Mouse (Mus musculus) limb, embryonic 13.5 days (tissue): ENCODE measurements at regions not wholly inside any gene's neighbourhood (a gene's known extent, or its start where the extent isn't known, plus 50 kb on each side); places are given as distances from the start of the nearest gene placed in this dataset.

Source experiments
- ATAC-seq: fragments of 200-750 bp; cut with Nextera tagmentation; 2 replicates; pipeline ENCODE4 v1.8.0; 2017; ENCODE audit warnings: low read depth, moderate number of reproducible peaks, moderate TSS enrichment; ENCODE audit not compliant: low FRiP score
- H3K27ac ChIP-seq: fragments of 300-500 bp; sonication (generic); 2 replicates; pipeline ENCODE4 v1.5.1; 2015; ENCODE audit warnings: inconsistent platforms, mild to moderate bottlenecking, moderate library complexity
- H3K27me3 ChIP-seq: fragments of 300-500 bp; sonication (generic); 2 replicates; pipeline ENCODE4 v1.6.1; 2015; ENCODE audit warnings: mild to moderate bottlenecking, inconsistent platforms
- H3K36me3 ChIP-seq: fragments of 300-500 bp; sonication (generic); 2 replicates; pipeline ENCODE4 v1.6.1; 2015; ENCODE audit warnings: inconsistent platforms, mild to moderate bottlenecking, moderate library complexity
- H3K4me1 ChIP-seq: fragments of 300-500 bp; sonication (generic); 2 replicates; pipeline ENCODE4 v1.6.1; 2015; ENCODE audit warnings: inconsistent platforms
- H3K4me2 ChIP-seq: fragments of 300-500 bp; sonication (generic); replicated peaks from 2 replicates; pipeline ENCODE4 v1.6.1; 2015; ENCODE audit warnings: inconsistent platforms, mild to moderate bottlenecking, moderate library complexity
- H3K4me3 ChIP-seq: fragments of 300-500 bp; sonication (generic); 2 replicates; pipeline ENCODE4 v1.5.1; 2015; ENCODE audit warnings: moderate library complexity, mild to moderate bottlenecking, inconsistent platforms
- H3K9ac ChIP-seq: fragments of 300-500 bp; sonication (generic); 2 replicates; pipeline ENCODE4 v1.6.1; 2015; ENCODE audit warnings: mild to moderate bottlenecking, inconsistent platforms
- H3K9me3 ChIP-seq: fragments of 300-500 bp; sonication (generic); 2 replicates; pipeline ENCODE4 v1.6.1; 2016; ENCODE audit warnings: inconsistent platforms
- WGBS: fragments of 180-500 bp; shearing (Covaris S2); methylation state at CpG from one replicate; pipeline ENCODE4 v1.1.7; 2015; 5-methylcytosine and 5-hydroxymethylcytosine counted together

DNA sequence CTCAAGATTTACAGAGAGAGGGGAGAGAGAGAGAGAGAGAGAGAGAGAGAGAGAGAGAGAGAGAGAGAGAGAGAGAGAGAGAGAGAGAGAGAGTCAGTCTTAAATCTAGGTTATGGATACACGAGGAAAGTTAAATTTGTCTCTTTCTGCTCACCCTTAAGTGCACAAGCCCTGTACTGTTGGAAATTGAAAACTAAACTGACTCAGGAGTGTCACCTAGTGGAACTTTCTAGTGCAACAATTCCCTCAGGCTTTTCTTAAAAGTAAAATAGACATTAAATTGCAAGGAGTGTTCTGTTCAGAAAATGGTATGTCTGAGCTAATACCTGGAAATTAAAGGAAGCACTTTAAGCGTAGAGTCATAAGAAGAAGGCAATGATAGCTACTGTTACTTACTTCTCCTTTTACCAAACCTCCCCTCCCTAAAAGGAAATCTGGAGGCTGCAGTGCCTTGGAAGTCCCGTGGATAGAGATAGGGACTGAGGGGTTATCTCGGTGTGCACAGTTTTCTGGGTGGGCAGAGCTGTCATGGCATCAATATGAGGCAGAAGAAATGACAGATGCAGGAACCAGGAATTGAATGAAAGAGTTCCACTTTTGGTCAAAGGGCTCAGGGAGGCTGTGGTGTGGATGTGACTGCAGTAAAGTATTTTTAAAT, 193.3 kb downstream of the Alx1 start:
- 48% methylated on average over 4 of the region's 4 CpGs for WGBS
- Histone ChIP-seq H3K4me1 (no peaks in the 10 kb centered on the region), H3K4me2 (no peak overlapping the region), H3K4me3 (no peak overlapping the region), H3K9me3 (no peaks in the 10 kb centered on the region), H3K27me3 (no peaks in the 10 kb centered on the region), H3K27ac (no peak overlapping the region), H3K36me3 (no peaks in the 10 kb centered on the region), H3K9ac (no peak overlapping the region)
- no peak for ATAC-seq

DNA sequence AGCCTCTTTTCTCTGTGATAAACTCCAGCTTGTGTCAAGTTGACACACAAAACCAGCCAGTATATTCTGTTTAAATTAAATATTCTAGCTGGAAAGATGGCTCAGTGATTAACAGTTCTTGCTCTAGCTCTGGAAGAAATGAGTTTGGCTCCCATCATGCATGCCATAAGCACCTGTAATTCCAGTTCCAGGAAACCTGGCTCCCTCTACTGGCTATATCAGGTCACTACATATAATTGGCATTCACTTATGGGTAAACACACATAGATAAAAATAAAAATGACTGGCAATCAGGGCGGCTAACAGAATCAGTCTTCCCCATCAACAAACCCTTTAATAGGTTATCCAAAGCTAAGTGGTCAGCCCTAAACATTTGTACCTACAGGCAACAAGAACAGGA, 194.2 kb downstream of the Alx1 start:
- Histone ChIP-seq H3K4me3 (no peak overlapping the region), H3K4me2 (no peak overlapping the region), H3K4me1 (no peaks in the 10 kb centered on the region), H3K27ac (no peak overlapping the region), H3K36me3 (no peaks in the 10 kb centered on the region), H3K9ac (no peak overlapping the region), H3K9me3 (no peaks in the 10 kb centered on the region), H3K27me3 (no peaks in the 10 kb centered on the region)
- 37% methylated on average over 1 of the region's 1 CpGs for WGBS
- no peak for ATAC-seq

DNA sequence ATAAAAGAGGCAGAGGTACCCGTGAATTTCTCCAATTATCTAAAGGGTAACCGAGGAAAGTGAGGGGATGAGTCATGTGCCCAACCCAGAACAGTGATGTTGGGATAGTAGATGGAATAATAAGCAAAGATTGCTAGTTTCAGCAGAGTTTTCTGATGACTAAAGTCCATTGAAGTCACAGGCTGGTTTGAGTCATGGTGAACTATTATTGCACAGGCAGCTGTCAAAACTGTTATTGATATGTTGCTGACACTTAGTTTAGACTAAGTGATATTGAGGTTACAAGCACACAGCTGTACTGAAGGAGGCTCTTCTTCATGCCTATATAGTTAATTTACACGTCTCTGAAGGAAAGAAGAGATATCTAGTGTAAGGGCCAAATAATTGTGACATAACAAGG, 200.4 kb downstream of the Alx1 start:
- Histone ChIP-seq H3K9me3 (no peaks in the 10 kb centered on the region), H3K4me2 (no peak overlapping the region), H3K9ac (no peak overlapping the region), H3K27ac (no peak overlapping the region), H3K4me1 (no peaks in the 10 kb centered on the region), H3K27me3 (no peaks in the 10 kb centered on the region), H3K36me3 (no peaks in the 10 kb centered on the region), H3K4me3 (no peak overlapping the region)
- 65% methylated on average over 3 of the region's 3 CpGs for WGBS
- no peak for ATAC-seq

DNA sequence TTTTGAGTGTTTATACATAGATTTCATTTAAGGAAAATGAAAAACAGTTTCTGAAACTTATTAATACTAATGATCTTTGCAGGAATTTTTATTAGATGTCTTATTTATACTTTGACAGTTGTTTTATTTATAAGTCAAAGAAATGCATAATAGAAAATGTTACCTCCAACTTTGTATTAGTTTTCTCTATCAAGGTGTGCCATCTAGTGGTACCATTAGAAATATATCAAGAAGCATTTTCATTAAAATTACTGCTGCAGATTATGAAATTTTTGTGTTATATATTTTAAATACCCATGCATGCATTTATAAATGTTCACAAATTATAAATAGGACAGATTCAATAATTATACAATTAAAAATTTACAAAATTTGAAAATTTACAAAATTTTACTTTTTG, 206.6 kb downstream of the Alx1 start:
- Histone ChIP-seq H3K27ac (no peak overlapping the region), H3K4me2 (no peak overlapping the region), H3K9ac (no peak overlapping the region), H3K9me3 (no peaks in the 10 kb centered on the region), H3K36me3 (no peaks in the 10 kb centered on the region), H3K27me3 (no peaks in the 10 kb centered on the region), H3K4me3 (no peak overlapping the region), H3K4me1 (no peaks in the 10 kb centered on the region)
- ATAC-seq: no peak

DNA sequence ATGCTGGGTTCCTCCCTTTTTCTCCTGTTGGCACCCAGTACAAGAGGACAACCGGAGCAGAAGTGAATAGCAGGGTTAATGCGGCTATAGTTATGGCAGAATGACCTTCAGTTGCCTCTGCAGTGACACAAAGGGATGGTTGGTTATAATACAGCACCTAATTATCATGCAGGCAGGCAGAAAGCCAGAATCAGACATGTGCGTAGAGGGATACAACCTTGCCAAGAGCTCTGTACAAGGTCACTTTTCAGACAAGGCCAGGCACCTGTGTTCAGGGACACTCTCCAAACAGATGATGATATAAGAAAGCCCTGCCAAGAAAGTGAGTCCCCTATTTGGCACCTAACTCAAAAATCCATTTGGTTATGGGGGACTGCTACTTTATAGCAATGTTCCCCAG, 228.6 kb downstream of the Alx1 start:
- Histone ChIP-seq H3K4me2 (no peak overlapping the region), H3K27me3 (no peaks in the 10 kb centered on the region), H3K27ac (no peak overlapping the region), H3K4me3 (no peak overlapping the region), H3K9ac (no peak overlapping the region), H3K4me1 (no peaks in the 10 kb centered on the region), H3K9me3 (no peaks in the 10 kb centered on the region), H3K36me3 (no peaks in the 10 kb centered on the region)
- 84% methylated on average over 3 of the region's 3 CpGs for WGBS
- ATAC-seq: no peak

DNA sequence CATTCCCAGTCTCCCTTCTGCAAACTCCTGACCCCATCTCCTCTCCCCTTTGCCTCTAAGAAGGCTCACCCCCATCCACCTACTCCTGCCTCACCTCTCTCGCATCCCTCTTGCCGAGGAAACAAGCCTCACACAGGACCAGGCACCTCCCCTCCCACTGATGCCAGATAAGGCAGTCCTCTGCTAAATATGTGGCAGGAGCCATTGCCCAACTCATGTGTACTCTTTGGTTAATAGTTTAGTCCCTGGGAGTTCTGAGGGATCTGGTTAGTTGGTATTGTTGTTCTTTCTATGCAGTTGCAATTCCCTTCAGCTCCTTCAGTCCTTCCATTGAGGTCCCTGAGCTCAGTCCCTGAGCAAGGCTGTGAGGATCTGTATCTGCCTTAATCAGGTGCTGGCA, 250.8 kb downstream of the Alx1 start:
- 84% methylated on average over 2 of the region's 2 CpGs for WGBS
- Histone ChIP-seq H3K4me1 (no peaks in the 10 kb centered on the region), H3K4me3 (no peak overlapping the region), H3K27me3 (no peaks in the 10 kb centered on the region), H3K4me2 (no peak overlapping the region), H3K9me3 (no peaks in the 10 kb centered on the region), H3K27ac (no peak overlapping the region), H3K9ac (no peak overlapping the region), H3K36me3 (no peaks in the 10 kb centered on the region)
- ATAC-seq: no peak

DNA sequence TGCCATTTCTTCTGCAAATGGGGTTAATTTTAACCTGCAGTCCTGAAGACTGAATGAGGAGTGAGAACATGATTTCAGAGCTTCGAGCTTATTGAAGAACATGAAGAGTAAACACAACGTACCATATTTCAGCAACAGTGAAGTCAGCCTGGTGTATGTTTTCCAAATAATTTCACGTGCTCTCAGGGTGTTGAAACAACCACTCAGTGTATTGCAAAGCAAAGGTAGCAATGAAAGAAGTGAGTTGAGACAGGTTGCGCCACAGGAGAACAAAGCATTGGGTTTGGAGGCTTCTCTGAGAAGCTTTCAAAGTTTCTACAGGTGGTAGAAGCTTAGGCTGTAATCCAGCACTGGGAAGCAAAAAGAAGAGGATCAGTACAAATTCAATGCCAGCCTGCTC, 251.7 kb downstream of the Rassf9 start:
- no peak overlapping the region for H3K27ac ChIP-seq
- H3K4me2 ChIP-seq: no peak overlapping the region
- H3K9me3 ChIP-seq: no peaks in the 10 kb centered on the region
- no peaks in the 10 kb centered on the region for H3K4me1 ChIP-seq
- H3K9ac ChIP-seq: no peak overlapping the region
- H3K36me3 ChIP-seq: no peaks in the 10 kb centered on the region
- H3K4me3 ChIP-seq: no peak overlapping the region
- no peak for ATAC-seq
- WGBS: 86% methylated on average over 4 of the region's 4 CpGs
- H3K27me3 ChIP-seq: no peaks in the 10 kb centered on the region; the same call in 1 of the 2 replicates

DNA sequence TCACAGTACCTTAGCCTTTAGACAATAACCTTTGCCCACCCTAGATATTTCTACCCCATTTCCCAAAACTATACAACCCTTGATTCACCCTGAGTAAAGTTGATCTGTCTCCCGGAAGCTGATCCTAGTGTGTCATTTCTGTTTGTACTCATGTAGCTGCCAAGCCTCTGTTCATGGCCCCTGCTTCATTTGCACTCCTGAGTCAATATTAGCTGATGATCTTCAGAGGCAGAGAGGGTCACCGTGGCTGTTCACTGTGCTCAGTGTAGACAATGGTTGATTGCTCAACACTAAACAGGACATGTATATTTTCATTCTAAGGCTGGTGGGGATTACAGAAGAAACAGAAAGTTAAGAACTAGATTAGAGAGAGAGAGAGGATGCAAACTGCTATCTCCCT, 250.4 kb downstream of the Rassf9 start:
- no peak overlapping the region for H3K4me3 ChIP-seq
- H3K36me3 ChIP-seq: no peaks in the 10 kb centered on the region
- H3K4me2 ChIP-seq: no peak overlapping the region
- WGBS: 85% methylated on average over 2 of the region's 2 CpGs
- H3K9me3 ChIP-seq: no peaks in the 10 kb centered on the region
- no peaks in the 10 kb centered on the region; the same call in 1 of the 2 replicates for H3K27me3 ChIP-seq
- no peak for ATAC-seq
- no peaks in the 10 kb centered on the region for H3K4me1 ChIP-seq
- H3K9ac ChIP-seq: no peak overlapping the region
- H3K27ac ChIP-seq: no peak overlapping the region

DNA sequence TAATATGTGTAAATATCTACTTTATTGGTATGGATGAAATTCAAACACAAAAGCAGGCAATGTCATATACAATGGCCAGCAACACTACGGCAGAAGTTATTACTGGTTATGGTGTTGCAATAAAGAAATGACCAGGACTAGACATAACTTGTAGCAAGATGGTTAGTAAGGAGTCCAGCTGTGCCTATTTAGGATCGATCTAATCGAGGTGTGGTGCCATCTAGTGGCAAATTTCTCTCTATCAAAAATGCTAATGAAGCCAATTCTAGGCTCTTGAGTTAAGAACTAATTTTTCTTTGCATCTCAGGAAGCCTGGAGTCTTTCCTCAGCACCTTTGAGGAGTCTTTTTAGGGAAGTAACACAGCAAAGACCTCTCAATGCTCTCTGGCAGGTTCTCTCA, 223.2 kb downstream of the Rassf9 start:
- H3K4me3 ChIP-seq: no peak overlapping the region
- H3K27ac ChIP-seq: no peak overlapping the region
- no peak overlapping the region for H3K4me2 ChIP-seq
- H3K9me3 ChIP-seq: no peaks in the 10 kb centered on the region
- WGBS: 38% methylated on average over 3 of the region's 3 CpGs
- no peak overlapping the region for H3K9ac ChIP-seq
- no peaks in the 10 kb centered on the region for H3K4me1 ChIP-seq
- ATAC-seq: no peak
- no peaks in the 10 kb centered on the region for H3K36me3 ChIP-seq
- no peaks in the 10 kb centered on the region for H3K27me3 ChIP-seq

DNA sequence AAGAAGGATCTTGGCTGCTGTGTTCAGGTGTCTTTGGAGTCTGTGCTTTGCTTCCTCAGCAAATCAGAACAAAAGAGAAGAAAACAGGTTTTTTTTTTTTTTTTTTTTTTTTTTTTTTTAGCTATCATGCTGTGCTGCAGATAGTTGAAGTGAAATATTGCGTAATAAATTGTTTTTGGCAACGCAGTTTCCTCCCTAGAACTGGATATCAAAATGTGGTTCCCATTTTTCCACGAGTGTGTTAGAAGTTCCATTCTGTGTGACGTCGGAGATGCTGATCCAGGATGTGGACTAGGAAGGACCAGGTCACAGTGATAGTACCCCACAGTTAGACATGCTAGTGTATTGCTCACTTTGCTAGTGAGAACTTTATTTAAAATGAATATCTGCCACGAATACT, 220.4 kb downstream of the Rassf9 start:
- Histone ChIP-seq H3K4me3 (no peak overlapping the region), H3K4me2 (no peak overlapping the region), H3K27ac (no peak overlapping the region), H3K27me3 (no peaks in the 10 kb centered on the region), H3K4me1 (no peaks in the 10 kb centered on the region), H3K9ac (no peak overlapping the region), H3K36me3 (no peaks in the 10 kb centered on the region), H3K9me3 (no peaks in the 10 kb centered on the region)
- WGBS: 83% methylated on average over 6 of the region's 6 CpGs
- ATAC-seq: no peak

DNA sequence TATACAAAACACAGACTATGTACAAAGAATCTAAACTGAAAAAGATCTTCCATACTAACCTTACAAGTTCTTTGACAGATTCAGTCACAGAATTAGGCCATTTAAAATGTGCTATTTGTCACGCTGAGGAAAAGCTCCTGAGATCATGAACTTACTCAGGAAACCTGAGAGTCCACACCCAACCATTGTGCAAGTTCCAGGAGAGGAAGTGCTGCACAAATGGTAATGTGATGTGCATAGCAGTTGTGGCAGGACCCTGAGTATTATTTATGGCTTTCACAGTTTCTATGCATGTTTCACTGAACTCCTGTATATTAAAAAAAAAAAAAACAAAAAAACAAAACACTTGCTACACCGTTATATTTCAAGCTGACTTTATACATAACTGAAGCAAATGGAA, 200.2 kb downstream of the Rassf9 start:
- Histone ChIP-seq H3K27me3 (no peaks in the 10 kb centered on the region), H3K27ac (no peak overlapping the region), H3K4me3 (no peak overlapping the region), H3K9me3 (no peaks in the 10 kb centered on the region), H3K4me1 (no peaks in the 10 kb centered on the region), H3K4me2 (no peak overlapping the region), H3K9ac (no peak overlapping the region), H3K36me3 (no peaks in the 10 kb centered on the region)
- WGBS: 54% methylated on average over 2 of the region's 2 CpGs
- no peak for ATAC-seq

DNA sequence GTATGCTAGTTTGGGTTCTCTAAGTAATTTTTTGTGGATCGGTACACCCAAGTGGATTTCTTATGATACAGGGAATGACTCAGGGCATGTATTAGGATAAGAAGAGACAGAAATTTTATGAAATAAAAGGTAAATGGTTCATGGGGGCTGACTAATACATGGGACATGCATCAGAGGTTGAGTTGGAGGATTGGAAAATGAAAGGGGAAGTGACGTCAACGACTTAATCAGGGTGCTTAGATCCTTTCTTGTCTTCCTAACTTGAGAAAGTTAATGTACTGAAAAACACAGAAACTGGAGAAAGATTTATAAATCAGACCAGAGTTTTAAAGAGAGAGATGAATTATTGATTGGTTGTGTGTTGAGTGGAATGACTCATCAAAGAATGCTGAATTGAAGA, 193.8 kb downstream of the Rassf9 start:
- H3K27me3 ChIP-seq: no peaks in the 10 kb centered on the region
- 93% methylated on average over 3 of the region's 3 CpGs for WGBS
- ATAC-seq: no peak
- H3K4me1 ChIP-seq: no peaks in the 10 kb centered on the region
- H3K4me2 ChIP-seq: no peak overlapping the region
- no peak overlapping the region for H3K27ac ChIP-seq
- no peak overlapping the region for H3K4me3 ChIP-seq
- H3K36me3 ChIP-seq: no peaks in the 10 kb centered on the region
- H3K9me3 ChIP-seq: no peaks in the 10 kb centered on the region
- H3K9ac ChIP-seq: no peak overlapping the region

DNA sequence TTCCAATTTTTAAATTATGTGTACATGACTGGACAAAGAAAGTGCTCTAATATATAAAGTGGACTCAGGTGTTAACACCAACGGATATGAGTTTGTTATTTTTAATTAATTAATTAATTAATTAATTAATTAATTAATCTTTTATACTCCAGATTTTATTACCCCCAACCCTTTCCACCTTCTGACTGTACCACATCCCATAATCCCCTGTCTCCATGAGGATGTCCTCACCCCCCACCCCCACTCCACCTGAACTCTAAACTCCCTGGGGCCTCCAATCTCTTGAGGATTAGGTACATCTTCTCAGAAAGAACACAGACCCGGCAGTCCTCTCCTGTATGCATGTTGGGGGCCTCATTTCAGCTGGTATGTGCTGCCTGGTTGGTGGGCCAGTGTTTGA, 182.8 kb downstream of the Rassf9 start:
- no peak overlapping the region for H3K27ac ChIP-seq
- H3K9ac ChIP-seq: no peak overlapping the region
- H3K4me2 ChIP-seq: no peak overlapping the region
- no peaks in the 10 kb centered on the region for H3K9me3 ChIP-seq
- H3K36me3 ChIP-seq: no peaks in the 10 kb centered on the region
- no peak overlapping the region for H3K4me3 ChIP-seq
- no peaks in the 10 kb centered on the region for H3K4me1 ChIP-seq
- no peaks in the 10 kb centered on the region for H3K27me3 ChIP-seq
- ATAC-seq: 0 out of 2 replicates have a peak, but pooled peaks have one; percentile 19
- 70% methylated on average over 2 of the region's 2 CpGs for WGBS
